In the genomic region with DNA sequence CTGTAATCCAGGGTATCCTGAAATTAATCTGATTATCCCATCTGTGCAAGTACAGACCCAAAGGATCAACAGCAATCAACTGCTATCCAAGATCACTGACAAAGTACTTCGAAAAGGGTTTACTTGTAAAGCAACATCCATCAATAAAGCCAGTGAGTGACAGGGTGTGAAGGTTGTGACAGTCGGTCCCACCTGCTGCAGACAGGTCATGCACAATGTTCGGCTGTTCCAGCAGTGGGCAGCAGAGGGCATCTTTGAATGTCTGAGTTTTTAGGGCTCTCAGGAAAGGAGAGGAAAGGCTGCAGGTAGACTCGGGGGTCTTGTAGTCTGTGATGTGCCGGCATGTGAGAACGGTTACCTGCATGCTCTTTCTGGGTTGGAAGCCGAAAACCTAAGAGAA, we compare ENCODE assay signal across 8 mouse cellular contexts. TPM values are rescaled to one million over a fixed set of nuclear protein-coding genes. Genes with fewer than 3 reads are reported as not detected.
A peak's percentile ranks its signal among the peaks of the same experiment; 100 is the strongest.
DNase-seq lines count a peak whose midpoint lies in the region; ATAC-seq and TF ChIP-seq lines count a peak whose summit lies in the region.
"Had no signal": no experiment of that assay in that cellular context is flagged by ENCODE, and none has a peak within 500 bp of the region (broad histone marks: within the 10 kb centered on the region; RNA-seq: fewer than 3 reads in every experiment).

No protein-coding gene starts in this region.

- H3K36me3 ChIP-seq in forebrain, embryonic 12.5 days (replicated peaks): peaks cover 56% of the 10 kb centered on the region

- no peak overlapping the region for H3K27ac ChIP-seq in forebrain, embryonic 12.5 days
- H3K27ac ChIP-seq: limb, embryonic 15.5 days had no signal

- no peaks in the 10 kb centered on the region for H3K9me3 ChIP-seq in forebrain, embryonic 12.5 days
- H3K9me3 ChIP-seq: limb, embryonic 15.5 days had no signal

- peak; percentile 34 for TF ChIP-seq CTCF in lung, adult 2 months (IDR thresholded peaks at IDR 0.05; ENCODE audit: insufficient read depth, low read length)
- TF ChIP-seq CTCF in Patski (IDR thresholded peaks at IDR 0.05): peak; percentile 60

- H3K4me3 ChIP-seq in lung, adult 2 months (replicated peaks; ENCODE audit: extremely low read depth, low read depth, low read length): no peak overlapping the region
- no peak overlapping the region for H3K4me3 ChIP-seq in forebrain, embryonic 12.5 days (replicated peaks)
- H3K4me3 ChIP-seq: limb, embryonic 15.5 days had no signal

- no peak overlapping the region for H3K9ac ChIP-seq in forebrain, embryonic 12.5 days
- H3K9ac ChIP-seq: limb, embryonic 15.5 days had no signal

- in situ Hi-C loops in Patski (cut with MboI; ENCODE audit: low pct_unique_long_range_greater_than_20kb): loop anchor here (25.0 kb wide), 1 partner anchor 354 kb away; no protein-coding TSS in a partner anchor

- CTCF ChIA-PET in Patski (lab: Charles Lee): no interaction called here

- no peak for ATAC-seq in Patski
- peak; percentile 53; the same call in 1 of the 2 replicates for ATAC-seq in erythroblast, adult 5-6 weeks (replicated peaks; ENCODE audit: low FRiP score, poor library complexity, severe bottlenecking)
- ATAC-seq in forebrain, embryonic 12.5 days (ENCODE audit: low FRiP score): no peak

- 74% methylated on average over 7 of the region's 7 CpGs for WGBS in lung, adult 2 months
- WGBS in forebrain, embryonic 12.5 days: 81% methylated on average over 7 of the region's 7 CpGs

- H3K4me1 ChIP-seq in lung, adult 2 months (ENCODE audit: control insufficient read depth, insufficient read depth, low read length): no peaks in the 10 kb centered on the region
- no peaks in the 10 kb centered on the region for H3K4me1 ChIP-seq in forebrain, embryonic 12.5 days
- H3K4me1 ChIP-seq: limb, embryonic 15.5 days had no signal

- no peak for TF ChIP-seq POLR2A in lung, adult 2 months (IDR thresholded peaks at IDR 0.05; ENCODE audit: borderline replicate concordance, extremely low read depth, low read depth, low read length)

- POLR2A ChIA-PET in Patski (lab: Charles Lee): no interaction called here

- no peak overlapping the region for H3K4me2 ChIP-seq in forebrain, embryonic 12.5 days
- H3K4me2 ChIP-seq: limb, embryonic 15.5 days had no signal

- no peaks in the 10 kb centered on the region for H3K27me3 ChIP-seq in Patski
- H3K27me3 ChIP-seq in forebrain, embryonic 12.5 days: no peaks in the 10 kb centered on the region
- H3K27me3 ChIP-seq: limb, embryonic 15.5 days had no signal

- no peak for DNase-seq in lung, adult 2 months
- no peak for DNase-seq in lung, postnatal 14 days
- DNase-seq in Patski (ENCODE audit: low read depth, low spot score): no peak
- peak; percentile 75 for DNase-seq in thymus, postnatal 0 days (ENCODE audit: low spot score)
- DNase-seq in frontal cortex, adult 2 months (ENCODE audit: extremely low spot score in 1 of 2, low spot score in 1 of 2): no peak

RNA-seq across cellular contexts. Expression of a gene that starts 7.2 kb away (rescaled TPM):
- polyA plus RNA-seq in lung, adult 2 months (2012; rRNA removed): 8.5 and 11.0 TPM in 2 replicates
- 52.6 TPM for polyA plus RNA-seq in Patski (2021)
- total RNA-seq in erythroblast, adult 5-6 weeks (2015; ENCODE audit: low replicate concordance): 12.3 and 21.3 TPM in 2 replicates
- total RNA-seq in erythroblast, adult 5-6 weeks (2017; ENCODE audit: low replicate concordance): 5.1 and 10.3 TPM in 2 replicates
- 98.4 and 99.3 TPM in 2 replicates for polyA plus RNA-seq in thymus, postnatal 0 days (2015; fragmentation: Nextera tagmentation; extraction: Ambion mirVana)
- 25.0 and 26.4 TPM in 2 replicates for polyA plus RNA-seq in frontal cortex, adult 2 months (2012; rRNA removed)
- 72.2 and 73.6 TPM in 2 replicates for polyA plus RNA-seq in forebrain, embryonic 12.5 days (2016; fragmentation: Nextera tagmentation; extraction: Ambion mirVana)
